In the genomic region with DNA sequence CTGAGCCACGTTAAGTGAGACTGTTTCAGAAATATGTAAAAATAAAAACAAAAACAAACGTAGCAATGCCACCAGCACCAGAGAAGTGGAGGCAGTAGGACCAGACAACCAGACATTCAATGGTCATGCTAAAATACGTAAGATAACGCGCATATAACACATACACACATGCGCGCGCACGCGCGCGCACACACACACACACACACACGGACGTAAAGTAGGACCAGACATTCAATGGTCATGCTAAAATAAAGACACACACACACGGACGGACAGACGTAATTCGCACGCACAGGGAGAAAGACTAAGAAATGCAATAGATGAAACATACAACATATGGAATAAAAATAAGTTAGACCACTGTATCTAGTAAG, we compare ENCODE assay signal across 8 mouse cellular contexts. TPM values are rescaled to one million over a fixed set of nuclear protein-coding genes. Genes with fewer than 3 reads are reported as not detected.
DNase-seq lines count a peak whose midpoint lies in the region; ATAC-seq and TF ChIP-seq lines count a peak whose summit lies in the region.
"Had no signal": no experiment of that assay in that cellular context is flagged by ENCODE, and none has a peak within 500 bp of the region (broad histone marks: within the 10 kb centered on the region; RNA-seq: fewer than 3 reads in every experiment).

No protein-coding gene starts in this region.

- 36% methylated on average over 19 of the region's 19 CpGs for WGBS in embryonic facial prominence, embryonic 12.5 days
- 25% methylated on average over 19 of the region's 19 CpGs for WGBS in heart, embryonic 16.5 days

- peak overlapping the region; percentile 57 for H3K4me2 ChIP-seq in embryonic facial prominence, embryonic 12.5 days (replicated peaks)
- peak overlapping the region; percentile 71 for H3K4me2 ChIP-seq in heart, embryonic 16.5 days (ENCODE audit: low read depth, low read length)

- no peak for TF ChIP-seq EP300 in ES-Bruce4 (IDR thresholded peaks at IDR 0.05; ENCODE audit: insufficient read depth, low read depth, low read length)

- no peak for TF ChIP-seq CTCF in ES-Bruce4 (IDR thresholded peaks at IDR 0.05; ENCODE audit: low read depth, low read length)

- no peak for TF ChIP-seq POLR2A in ES-Bruce4 (IDR thresholded peaks at IDR 0.05; ENCODE audit: insufficient read depth, low read length)

- peak overlapping the region; percentile 85 for H3K9ac ChIP-seq in ES-Bruce4 (ENCODE audit: low read depth, poor library complexity, severe bottlenecking)
- H3K9ac ChIP-seq in embryonic facial prominence, embryonic 12.5 days = peak overlapping the region; percentile 49
- H3K9ac ChIP-seq in heart, embryonic 16.5 days (ENCODE audit: low read length) = peak overlapping the region; percentile 77

- peak overlapping the region; percentile 78 for H3K4me3 ChIP-seq in ES-Bruce4 (ENCODE audit: low read depth, low read length)
- peak overlapping the region; percentile 38 for H3K4me3 ChIP-seq in embryonic facial prominence, embryonic 12.5 days
- H3K4me3 ChIP-seq in heart, embryonic 16.5 days (ENCODE audit: low read length) = peak overlapping the region; percentile 62

- H3K9me3 ChIP-seq in ES-Bruce4 (replicated peaks; ENCODE audit: control insufficient read depth, insufficient read depth, low read length, poor library complexity, severe bottlenecking) = no peaks in the 10 kb centered on the region
- no peaks in the 10 kb centered on the region for H3K9me3 ChIP-seq in embryonic facial prominence, embryonic 12.5 days
- H3K9me3 ChIP-seq in heart, embryonic 16.5 days (replicated peaks; ENCODE audit: control insufficient read depth, low read length) = no peaks in the 10 kb centered on the region

- no peak for ATAC-seq in embryonic facial prominence, embryonic 12.5 days (ENCODE audit: insufficient number of reproducible peaks, insufficient read depth, low FRiP score, low TSS enrichment)
- no peak; the same call in 1 of the 2 replicates for ATAC-seq in heart, embryonic 16.5 days (replicated peaks; ENCODE audit: extremely low read depth, insufficient read depth, low FRiP score)

- peaks cover 4% of the 10 kb centered on the region for H3K36me3 ChIP-seq in ES-Bruce4 (ENCODE audit: control insufficient read depth, insufficient read depth, low read length, poor library complexity, severe bottlenecking)
- peaks cover 14% of the 10 kb centered on the region; the same call in 1 of the 2 replicates for H3K36me3 ChIP-seq in embryonic facial prominence, embryonic 12.5 days
- no peaks in the 10 kb centered on the region for H3K36me3 ChIP-seq in heart, embryonic 16.5 days (ENCODE audit: control insufficient read depth, insufficient read depth)

- DNase-seq in adrenal gland, adult 2 months = peak; percentile 62
- peak; percentile 32 to 56 for DNase-seq in kidney, postnatal 25 days
- DNase-seq in lung, postnatal 25 days (ENCODE audit: low spot score) = peak; percentile 14
- DNase-seq in right cerebral cortex, adult 18-20 months = peak; percentile 17

- H3K4me1 ChIP-seq in ES-Bruce4 (ENCODE audit: control insufficient read depth, insufficient read depth, low read length) = no peaks in the 10 kb centered on the region
- no peaks in the 10 kb centered on the region for H3K4me1 ChIP-seq in embryonic facial prominence, embryonic 12.5 days
- peaks cover 6% of the 10 kb centered on the region; the same call in 1 of the 2 replicates for H3K4me1 ChIP-seq in heart, embryonic 16.5 days (ENCODE audit: control insufficient read depth, insufficient read depth, low read length)

- H3K27ac ChIP-seq in ES-Bruce4 (ENCODE audit: insufficient read depth, low read length) = no peak overlapping the region; the same call in 1 of the 2 replicates
- peak overlapping the region; percentile 92 for H3K27ac ChIP-seq in embryonic facial prominence, embryonic 12.5 days
- H3K27ac ChIP-seq in heart, embryonic 16.5 days (ENCODE audit: low read length) = peak overlapping the region; percentile 91

- H3K27me3 ChIP-seq in ES-Bruce4 (ENCODE audit: control insufficient read depth, insufficient read depth, low read length, poor library complexity, severe bottlenecking) = no peaks in the 10 kb centered on the region
- no peaks in the 10 kb centered on the region for H3K27me3 ChIP-seq in embryonic facial prominence, embryonic 12.5 days
- no peaks in the 10 kb centered on the region for H3K27me3 ChIP-seq in heart, embryonic 16.5 days (ENCODE audit: control insufficient read depth, insufficient read depth, low read length)

RNA-seq across cellular contexts. Expression of gene Zcchc13, which starts 14.2 kb away (rescaled TPM):
- not detected in 2 replicates for polyA plus RNA-seq in ES-Bruce4 (2011; ENCODE audit: insufficient read depth, insufficient read length, low read depth, missing spikeins)
- not detected for total RNA-seq in adrenal gland, adult 2 months (2021)
- not detected in 2 replicates for polyA plus RNA-seq in adrenal gland, adult 2 months (2012; rRNA removed)
- not detected in 2 replicates for polyA plus RNA-seq in embryonic facial prominence, embryonic 12.5 days (2016; fragmentation: Nextera tagmentation; extraction: Ambion mirVana)
- polyA plus RNA-seq in heart, embryonic 16.5 days (2015; fragmentation: Nextera tagmentation; extraction: Ambion mirVana) = not detected in 2 replicates
- total RNA-seq: hematopoietic stem cell, adult 5-6 weeks had no signal
